Mouse (Mus musculus) CH12.LX (cell line): ENCODE results near the gene Csmd2. TPM values are rescaled to one million over a fixed set of nuclear protein-coding genes. Genes with fewer than 3 reads are reported as not detected.

Experiments used
- DNase-seq: peaks from one replicate; pipeline ENCODE4 v3.0.0-alpha.2; 2013; ENCODE audit errors: extremely low read depth
- H3K27ac ChIP-seq: 2 replicates; pipeline ENCODE4 v1.5.1; 2012; ENCODE audit warnings: low read depth, mild to moderate bottlenecking, control low read depth, moderate library complexity; ENCODE audit not compliant: insufficient read depth
- H3K27me3 ChIP-seq: replicated peaks from 2 replicates; pipeline ENCODE3; 2012; ENCODE audit warnings: inconsistent platforms
- H3K36me3 ChIP-seq, 2 experiments: replicated peaks in 1 of 2; 2 replicates each; pipeline versions ENCODE3 to v1.6.1; 2012; ENCODE audit warnings: inconsistent platforms in 1 of 2, low read length in 1 of 2, mild to moderate bottlenecking in 1 of 2, mixed read lengths in 1 of 2, moderate library complexity in 1 of 2; ENCODE audit not compliant: control insufficient read depth in 1 of 2, insufficient read depth in 1 of 2
- H3K4me1 ChIP-seq, 2 experiments: 2 replicates each; pipeline ENCODE4 v1.6.1; 2012; ENCODE audit warnings: inconsistent platforms in 1 of 2, moderate library complexity in 1 of 2; ENCODE audit not compliant: insufficient read depth in 2 of 2, control insufficient read depth in 1 of 2
- H3K4me2 ChIP-seq: 2 replicates; pipeline ENCODE4 v1.6.1; 2012; ENCODE audit warnings: low read depth, mild to moderate bottlenecking, control low read depth; ENCODE audit not compliant: poor library complexity, insufficient read depth, severe bottlenecking
- H3K4me3 ChIP-seq, 3 experiments: fragments of 150-350 bp in 1 of 3; sonication (generic) in 1 of 3; replicated peaks in 1 of 3; 2 replicates each; pipeline versions ENCODE3 to v1.5.1; 2011 to 2012; ENCODE audit warnings: low read depth in 2 of 3, low read length in 2 of 3, mild to moderate bottlenecking in 2 of 3, moderate library complexity in 2 of 3, control low read depth in 1 of 3, improper control_type of control experiment in 1 of 3, inconsistent platforms in 1 of 3, mixed read lengths in 1 of 3; ENCODE audit not compliant: poor library complexity in 1 of 3
- H3K79me2 ChIP-seq: replicated peaks from 2 replicates; pipeline ENCODE4 v1.6.1; 2012; ENCODE audit warnings: mild to moderate bottlenecking, moderate library complexity; ENCODE audit not compliant: control insufficient read depth, poor library complexity, insufficient read depth, severe bottlenecking; ENCODE audit errors: extremely low read depth
- H3K9ac ChIP-seq: 2 replicates; pipeline ENCODE4 v1.6.1; 2012; ENCODE audit warnings: low read depth, mild to moderate bottlenecking, control low read depth, moderate library complexity; ENCODE audit not compliant: insufficient read depth
- H3K9me3 ChIP-seq: replicated peaks from 2 replicates; pipeline ENCODE3; 2012; ENCODE audit warnings: low read length, inconsistent platforms, mixed read lengths
- BHLHE40 ChIP-seq: IDR thresholded peaks from 2 replicates; pipeline ENCODE4 v1.6.1; 2011; ENCODE audit warnings: mild to moderate bottlenecking, low read depth, low read length, improper control_type of control experiment
- CHD1 ChIP-seq: IDR thresholded peaks from 2 replicates; pipeline ENCODE4 v1.6.1; 2012; ENCODE audit warnings: low read depth, low read length, improper control_type of control experiment, inconsistent platforms
- CHD2 ChIP-seq: IDR thresholded peaks from 2 replicates; pipeline ENCODE4 v1.6.1; 2011; ENCODE audit warnings: low read length, improper control_type of control experiment
- E2F4 ChIP-seq: IDR thresholded peaks from 2 replicates; pipeline ENCODE4 v1.6.1; 2011; ENCODE audit warnings: low read depth, low read length, improper control_type of control experiment; ENCODE audit not compliant: insufficient replicate concordance
- EP300 ChIP-seq: IDR thresholded peaks from 2 replicates; pipeline ENCODE4 v1.6.1; 2011; ENCODE audit warnings: low read length, improper control_type of control experiment
- GABPA ChIP-seq: IDR thresholded peaks from 2 replicates; pipeline ENCODE4 v1.6.1; 2012; ENCODE audit warnings: low read depth, low read length, improper control_type of control experiment, inconsistent platforms; ENCODE audit not compliant: insufficient replicate concordance
- HCFC1 ChIP-seq: IDR thresholded peaks from 2 replicates; pipeline ENCODE4 v1.6.1; 2012; ENCODE audit warnings: low read depth, mild to moderate bottlenecking, inconsistent platforms, low read length, improper control_type of control experiment
- JUN ChIP-seq: IDR thresholded peaks from 2 replicates; pipeline ENCODE4 v1.6.1; 2011; ENCODE audit warnings: low read depth, mild to moderate bottlenecking, low read length, improper control_type of control experiment, moderate library complexity; ENCODE audit not compliant: insufficient read depth
- JUND ChIP-seq: conservative IDR thresholded peaks from 2 replicates; pipeline ENCODE4 v1.6.1; 2011; ENCODE audit warnings: low read depth, low read length, improper control_type of control experiment
- KAT2A ChIP-seq: IDR thresholded peaks from 2 replicates; pipeline ENCODE4 v1.6.1; 2012; ENCODE audit warnings: low read length, improper control_type of control experiment, inconsistent platforms; ENCODE audit not compliant: insufficient replicate concordance
- MAZ ChIP-seq: IDR thresholded peaks from 2 replicates; pipeline ENCODE4 v1.6.1; 2012; ENCODE audit warnings: low read depth, mild to moderate bottlenecking, inconsistent platforms, low read length, improper control_type of control experiment, moderate library complexity
- MEF2A ChIP-seq: IDR thresholded peaks from 2 replicates; pipeline ENCODE4 v1.6.1; 2014; ENCODE audit warnings: low read depth, mild to moderate bottlenecking, inconsistent platforms, low read length, improper control_type of control experiment, borderline replicate concordance
- MXI1 ChIP-seq: IDR thresholded peaks from 2 replicates; pipeline ENCODE4 v1.6.1; 2011; ENCODE audit warnings: mild to moderate bottlenecking, low read depth, low read length, improper control_type of control experiment
- MYC ChIP-seq: IDR thresholded peaks from 2 replicates; pipeline ENCODE4 v1.6.1; 2011; ENCODE audit warnings: low read depth, mild to moderate bottlenecking, improper control_type of control experiment, low read length
- PAX5 ChIP-seq: IDR thresholded peaks from 2 replicates; pipeline ENCODE4 v1.6.1; 2012; ENCODE audit warnings: low read length, inconsistent platforms, mixed read lengths
- POLR2A ChIP-seq: IDR thresholded peaks from 2 replicates; pipeline ENCODE4 v1.6.1; 2011; ENCODE audit warnings: low read depth, mild to moderate bottlenecking, improper control_type of control experiment, low read length
- RAD21 ChIP-seq: IDR thresholded peaks from 2 replicates; pipeline ENCODE4 v1.6.1; 2011; ENCODE audit warnings: low read depth, mild to moderate bottlenecking, low read length, improper control_type of control experiment, moderate library complexity
- RCOR1 ChIP-seq: conservative IDR thresholded peaks from 2 replicates; pipeline ENCODE4 v1.6.1; 2012; ENCODE audit warnings: low read depth, mild to moderate bottlenecking, inconsistent platforms, low read length, improper control_type of control experiment
- TBP ChIP-seq: conservative IDR thresholded peaks from 2 replicates; pipeline ENCODE4 v1.6.1; 2011; ENCODE audit warnings: low read depth, low read length, improper control_type of control experiment
- USF2 ChIP-seq: conservative IDR thresholded peaks from 2 replicates; pipeline ENCODE4 v1.6.1; 2011; ENCODE audit warnings: low read depth, low read length, improper control_type of control experiment
- ZC3H11A ChIP-seq: IDR thresholded peaks from 2 replicates; pipeline ENCODE4 v1.6.1; 2012; ENCODE audit warnings: low read depth, mild to moderate bottlenecking, inconsistent platforms, low read length, improper control_type of control experiment
- ZKSCAN1 ChIP-seq: IDR thresholded peaks from 2 replicates; pipeline ENCODE4 v1.6.1; 2012; ENCODE audit warnings: low read depth, inconsistent platforms, low read length, improper control_type of control experiment, borderline replicate concordance
- ZNF384 ChIP-seq: IDR thresholded peaks from 2 replicates; pipeline ENCODE4 v1.6.1; 2012; ENCODE audit warnings: low read depth, low read length, improper control_type of control experiment, inconsistent platforms
- dilution Hi-C: fragments of 300-500 bp; cut with MboI; formaldehyde crosslinking; loops from 2 replicates; pipeline ENCODE4 v1.14.3; 2020; ENCODE audit warnings: low sequenced_read_pairs; ENCODE audit not compliant: extremely low pct_unique_long_range_greater_than_20kb, extremely low pct_ligation_motif_present
- in situ Hi-C: fragments of 300-500 bp; cut with MboI; formaldehyde crosslinking; loops from 3 replicates; pipeline ENCODE4 v1.14.3; 2019; ENCODE audit warnings: low sequenced_read_pairs, low pct_ligation_motif_present, low pct_unique_long_range_greater_than_20kb, mixed read lengths
- polyA plus RNA-seq: library from polyadenylated mRNA; unstranded; fragments of >175 nt; gene quantifications from 2 replicates; pipeline ENCODE4 v1.2.1, GENCODE M21; 2012; ENCODE audit warnings: low read depth; ENCODE audit not compliant: insufficient read length
- total RNA-seq, 2 experiments: library from RNA; depleted of rRNA; stranded (reverse); fragments of 300-350 nt in 1 of 2; fragments of >200 nt in 1 of 2; gene quantifications; 2 replicates each; pipeline ENCODE4 v1.2.3; 2012 to 2014

The Csmd2 gene
- total and polyA plus RNA-seq, 3 experiments = 0.08 to 0.80 TPM; not detected in 1

- dilution Hi-C loops = no loop called here
These were observed 412.4 kb downstream of the Csmd2 start for GRCm38 (mm10) chr4:128400016-128400415.

GRCm38 (mm10) chr4:128401591-128401990 lies 413.9 kb downstream of the Csmd2 start:
- in situ Hi-C loops (no loop called here), dilution Hi-C loops (no loop called here)
- H3K4me1 ChIP-seq = no peaks in the 10 kb centered on the region
- no peaks in the 10 kb centered on the region for H3K36me3 ChIP-seq
- no peak overlapping the region for H3K9ac ChIP-seq
- no peak overlapping the region for H3K4me3 ChIP-seq
- peaks cover 4% of the 10 kb centered on the region for H3K27me3 ChIP-seq
- peaks cover 13% of the 10 kb centered on the region for H3K9me3 ChIP-seq
- no peak overlapping the region for H3K4me2 ChIP-seq
- no peak for DNase-seq
- H3K79me2 ChIP-seq = no peaks in the 10 kb centered on the region
- no peak for TF ChIP-seq TBP
- TF ChIP-seq JUND = no peak
- no peak for TF ChIP-seq RCOR1
- no peak for TF ChIP-seq RAD21
- no peak for TF ChIP-seq ZNF384
- no peak overlapping the region for H3K27ac ChIP-seq

More at GRCm38 (mm10) chr4:128400016-128400415, 412.4 kb downstream of the Csmd2 start:
- H3K36me3 ChIP-seq = no peaks in the 10 kb centered on the region
- H3K79me2 ChIP-seq = no peaks in the 10 kb centered on the region
- H3K4me1 ChIP-seq = no peaks in the 10 kb centered on the region
- no peak overlapping the region for H3K27ac ChIP-seq
- DNase-seq = no peak
- in situ Hi-C loops = no loop called here
- peaks cover 4% of the 10 kb centered on the region for H3K27me3 ChIP-seq
- H3K4me3 ChIP-seq = no peak overlapping the region
- no peak overlapping the region for H3K4me2 ChIP-seq
- H3K9me3 ChIP-seq = peaks cover 13% of the 10 kb centered on the region
- no peak overlapping the region for H3K9ac ChIP-seq
- TF ChIP-seq MEF2A (no peak), CHD1 (no peak), ZC3H11A (no peak), PAX5 (no peak), KAT2A (no peak), POLR2A (no peak), TBP (no peak), E2F4 (no peak), MAZ (no peak)

GRCm38 (mm10) chr4:128402706-128403105 lies 415.0 kb downstream of the Csmd2 start:
- Histone ChIP-seq H3K36me3 (no peaks in the 10 kb centered on the region), H3K9me3 (peaks cover 11% of the 10 kb centered on the region), H3K9ac (no peak overlapping the region), H3K4me2 (no peak overlapping the region), H3K4me3 (no peak overlapping the region), H3K27me3 (peaks cover 4% of the 10 kb centered on the region), H3K79me2 (no peaks in the 10 kb centered on the region), H3K4me1 (no peaks in the 10 kb centered on the region)
- DNase-seq = no peak
- dilution Hi-C loops = no loop called here
- TF ChIP-seq JUND (no peak), MXI1 (no peak), CHD2 (no peak), MYC (no peak), CHD1 (no peak), MAZ (no peak), ZC3H11A (no peak), BHLHE40 (no peak), GABPA (no peak), EP300 (no peak), HCFC1 (no peak), ZKSCAN1 (no peak), JUN (no peak), MEF2A (no peak), USF2 (no peak), ZNF384 (no peak), TBP (no peak), KAT2A (no peak), POLR2A (no peak)
- TF ChIP-seq, all 38 proteins: peak for 0
- in situ Hi-C loops = no loop called here
- no peak overlapping the region for H3K27ac ChIP-seq
